Mouse (Mus musculus): ENCODE measurements at regions not wholly inside any gene's neighbourhood (a gene's known extent, or its start where the extent isn't known, plus 50 kb on each side); places are given as distances from the start of the nearest gene placed in this dataset.

DNA sequence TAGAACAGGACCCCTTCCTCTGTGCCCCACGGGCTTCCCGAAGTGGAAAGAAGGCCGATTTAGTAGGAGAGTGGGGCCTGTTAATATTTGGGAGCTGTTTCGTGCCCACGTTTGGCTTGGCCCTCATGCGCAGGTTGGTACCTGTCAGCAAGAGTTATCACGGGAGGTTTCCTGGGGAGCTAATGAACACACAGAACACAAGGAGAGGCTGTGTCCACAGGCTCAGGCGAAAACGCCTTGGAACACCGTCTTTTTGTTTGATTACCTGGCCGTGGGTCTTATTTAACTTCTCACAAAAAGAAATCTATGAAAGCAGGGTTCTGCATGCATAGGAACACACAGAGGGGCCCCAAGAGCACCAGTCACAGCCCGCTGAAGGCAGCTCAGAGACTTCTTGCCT is 175.8 kb downstream of the Thbs2 start:
- no peak overlapping the region for H3K27ac ChIP-seq
- H3K9ac ChIP-seq (replicated peaks; ENCODE audit: low read length), result no peak overlapping the region
- H3K9me3 ChIP-seq (ENCODE audit: low read length), result no peaks in the 10 kb centered on the region
- no peak for ATAC-seq
- no peaks in the 10 kb centered on the region for H3K36me3 ChIP-seq (ENCODE audit: insufficient read depth, low read length)
- DNase-seq (ENCODE audit: low spot score), result no peak
- WGBS, result 83% methylated on average over 12 of the region's 12 CpGs
- H3K4me3 ChIP-seq (ENCODE audit: low read length), result no peak overlapping the region
- no peak overlapping the region for H3K4me2 ChIP-seq (ENCODE audit: low read depth, low read length)
- H3K27me3 ChIP-seq (ENCODE audit: insufficient read depth, low read length), result no peaks in the 10 kb centered on the region
- H3K4me1 ChIP-seq (ENCODE audit: insufficient read depth, low read length), result no peaks in the 10 kb centered on the region
- no peak for TF ChIP-seq CTCF (IDR thresholded peaks at IDR 0.05; ENCODE audit: low read depth)

DNA sequence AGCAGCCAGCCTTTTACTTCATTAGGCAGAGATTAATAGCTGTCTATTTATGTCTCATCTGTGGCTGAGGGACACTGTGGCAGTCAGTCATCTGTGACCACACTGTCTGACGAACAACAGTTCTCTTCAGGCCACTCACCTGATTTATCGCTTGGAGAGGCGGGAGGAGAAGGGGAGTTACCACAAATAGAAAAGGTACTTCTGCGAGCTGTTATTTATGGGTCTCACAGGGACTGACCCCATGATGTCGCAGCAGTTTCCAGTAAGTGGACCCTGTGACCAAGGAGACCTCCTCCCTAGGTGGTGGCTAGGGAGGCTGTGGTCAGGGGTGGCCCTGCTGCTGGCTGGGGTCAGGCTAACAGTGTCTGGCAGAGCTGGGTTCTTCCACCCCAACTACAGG is 176.7 kb downstream of the Thbs2 start:
- WGBS, result 67% methylated on average over 5 of the region's 5 CpGs
- DNase-seq (ENCODE audit: low spot score) (no peak), ATAC-seq (no peak)
- Histone ChIP-seq H3K27ac (no peak overlapping the region), H3K9ac (replicated peaks; ENCODE audit: low read length) (no peak overlapping the region), H3K4me1 (ENCODE audit: insufficient read depth, low read length) (no peaks in the 10 kb centered on the region), H3K4me3 (ENCODE audit: low read length) (no peak overlapping the region), H3K9me3 (ENCODE audit: low read length) (no peaks in the 10 kb centered on the region), H3K4me2 (ENCODE audit: low read depth, low read length) (no peak overlapping the region), H3K27me3 (ENCODE audit: insufficient read depth, low read length) (no peaks in the 10 kb centered on the region), H3K36me3 (ENCODE audit: insufficient read depth, low read length) (no peaks in the 10 kb centered on the region)
- TF ChIP-seq CTCF (IDR thresholded peaks at IDR 0.05; ENCODE audit: low read depth), result no peak

DNA sequence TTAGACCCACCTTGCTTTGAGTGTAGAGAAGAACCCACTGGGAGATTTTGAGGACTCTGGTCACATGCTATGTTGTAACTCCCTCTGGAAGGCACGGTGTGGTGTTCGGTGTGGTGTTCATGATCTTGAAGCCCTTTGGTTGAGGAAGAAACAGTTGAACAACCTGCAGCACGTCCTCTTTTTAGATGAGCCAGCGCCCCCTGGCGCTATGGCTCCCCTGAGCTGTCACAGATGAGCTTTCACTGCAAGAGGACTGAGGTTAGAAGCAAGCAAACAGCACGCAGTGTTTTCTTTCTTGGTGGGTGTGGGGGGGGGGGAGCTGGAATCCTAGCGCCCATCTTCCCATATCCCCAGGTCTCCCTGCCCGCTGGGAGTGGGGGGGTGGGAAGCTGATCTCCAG is 177.9 kb downstream of the Thbs2 start:
- peak; percentile 57 for ATAC-seq
- Histone ChIP-seq H3K27me3 (ENCODE audit: insufficient read depth, low read length) (no peaks in the 10 kb centered on the region), H3K36me3 (ENCODE audit: insufficient read depth, low read length) (no peaks in the 10 kb centered on the region), H3K9ac (replicated peaks; ENCODE audit: low read length) (no peak overlapping the region), H3K9me3 (ENCODE audit: low read length) (no peaks in the 10 kb centered on the region), H3K27ac (no peak overlapping the region), H3K4me1 (ENCODE audit: insufficient read depth, low read length) (no peaks in the 10 kb centered on the region), H3K4me3 (ENCODE audit: low read length) (no peak overlapping the region), H3K4me2 (ENCODE audit: low read depth, low read length) (no peak overlapping the region)
- 23% methylated on average over 8 of the region's 8 CpGs for WGBS
- peak; percentile 86 for DNase-seq (ENCODE audit: low spot score)
- peak; percentile 84 for TF ChIP-seq CTCF (IDR thresholded peaks at IDR 0.05; ENCODE audit: low read depth)

DNA sequence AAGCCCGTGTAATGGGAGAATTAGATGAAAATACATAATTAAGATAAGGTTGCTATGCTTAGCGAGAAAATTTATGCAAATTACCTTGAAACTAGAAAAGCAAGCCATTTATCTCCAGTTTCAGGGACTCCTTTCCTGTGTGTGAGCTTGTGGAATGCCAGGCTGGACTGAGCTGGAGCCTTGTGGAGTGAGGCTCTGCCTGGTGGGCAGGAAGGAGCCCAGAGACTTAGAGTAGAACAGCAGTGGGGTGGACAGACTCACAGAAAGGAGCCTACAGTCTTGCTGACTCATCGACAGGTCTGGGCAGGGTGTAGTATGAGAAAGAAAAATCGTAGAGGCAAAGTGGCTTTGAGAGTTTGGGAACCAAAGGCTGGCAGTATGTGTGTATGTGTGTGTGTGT is 180.6 kb downstream of the Thbs2 start:
- no peak for DNase-seq (ENCODE audit: low spot score)
- H3K9me3 ChIP-seq (ENCODE audit: low read length), result no peaks in the 10 kb centered on the region
- no peak overlapping the region for H3K4me2 ChIP-seq (ENCODE audit: low read depth, low read length)
- H3K4me1 ChIP-seq (ENCODE audit: insufficient read depth, low read length), result no peaks in the 10 kb centered on the region
- WGBS, result 83% methylated on average over 4 of the region's 4 CpGs
- H3K27me3 ChIP-seq (ENCODE audit: insufficient read depth, low read length), result no peaks in the 10 kb centered on the region
- no peak overlapping the region for H3K27ac ChIP-seq
- H3K4me3 ChIP-seq (ENCODE audit: low read length), result no peak overlapping the region
- H3K36me3 ChIP-seq (ENCODE audit: insufficient read depth, low read length), result no peaks in the 10 kb centered on the region
- H3K9ac ChIP-seq (replicated peaks; ENCODE audit: low read length), result no peak overlapping the region
- no peak for ATAC-seq
- TF ChIP-seq CTCF (IDR thresholded peaks at IDR 0.05; ENCODE audit: low read depth), result no peak

DNA sequence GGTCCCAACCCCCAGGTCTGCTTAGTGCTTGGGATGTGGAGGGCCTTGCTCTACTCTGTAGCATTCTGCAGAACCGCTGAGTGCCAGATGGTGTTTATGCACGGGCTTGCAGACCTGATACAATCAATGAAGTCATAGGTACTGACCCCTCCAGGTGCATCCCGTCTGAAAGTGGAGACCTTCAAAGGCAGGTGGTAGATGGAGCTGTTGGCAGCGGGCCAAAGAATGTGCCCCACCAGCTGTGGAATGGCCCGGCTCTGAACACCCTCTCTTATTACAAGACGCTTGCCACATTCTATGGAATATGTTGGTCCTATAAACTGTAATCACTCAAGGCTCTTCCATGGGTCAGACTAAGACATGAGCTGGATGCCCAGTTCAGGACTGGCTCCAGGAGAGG is 183.5 kb downstream of the Thbs2 start:
- Histone ChIP-seq H3K4me3 (ENCODE audit: low read length) (no peak overlapping the region), H3K27me3 (ENCODE audit: insufficient read depth, low read length) (no peaks in the 10 kb centered on the region), H3K9me3 (ENCODE audit: low read length) (no peaks in the 10 kb centered on the region), H3K36me3 (ENCODE audit: insufficient read depth, low read length) (no peaks in the 10 kb centered on the region), H3K27ac (no peak overlapping the region), H3K4me1 (ENCODE audit: insufficient read depth, low read length) (no peaks in the 10 kb centered on the region), H3K4me2 (ENCODE audit: low read depth, low read length) (no peak overlapping the region), H3K9ac (replicated peaks; ENCODE audit: low read length) (no peak overlapping the region)
- WGBS, result 63% methylated on average over 6 of the region's 6 CpGs
- no peak for ATAC-seq
- TF ChIP-seq CTCF (IDR thresholded peaks at IDR 0.05; ENCODE audit: low read depth), result no peak
- DNase-seq (ENCODE audit: low spot score), result no peak

DNA sequence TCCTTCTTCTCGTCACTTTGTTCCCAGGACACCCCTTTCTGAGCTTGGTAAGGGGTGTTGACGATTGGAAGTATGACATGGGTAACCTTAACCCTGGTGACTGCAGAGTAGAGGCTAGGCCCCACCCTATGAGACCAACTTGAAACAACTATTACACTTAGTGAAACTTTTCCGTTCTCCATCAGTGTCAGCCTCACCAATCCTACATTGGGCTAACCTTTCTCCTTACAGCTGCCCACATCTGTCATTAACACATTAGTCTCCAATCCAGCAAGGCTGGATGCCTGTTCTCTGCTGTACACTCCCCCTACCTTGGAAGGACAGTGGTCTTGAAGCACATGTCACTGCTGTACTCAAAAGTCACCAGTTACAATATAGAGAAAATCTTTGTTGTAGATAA is 186.9 kb downstream of the Thbs2 start:
- 89% methylated on average over 3 of the region's 3 CpGs for WGBS
- Histone ChIP-seq H3K4me3 (ENCODE audit: low read length) (no peak overlapping the region), H3K4me2 (ENCODE audit: low read depth, low read length) (no peak overlapping the region), H3K36me3 (ENCODE audit: insufficient read depth, low read length) (no peaks in the 10 kb centered on the region), H3K9ac (replicated peaks; ENCODE audit: low read length) (no peak overlapping the region), H3K27ac (no peak overlapping the region), H3K27me3 (ENCODE audit: insufficient read depth, low read length) (no peaks in the 10 kb centered on the region), H3K9me3 (ENCODE audit: low read length) (no peaks in the 10 kb centered on the region), H3K4me1 (ENCODE audit: insufficient read depth, low read length) (no peaks in the 10 kb centered on the region)
- ATAC-seq (no peak), DNase-seq (ENCODE audit: low spot score) (no peak)
- TF ChIP-seq CTCF (IDR thresholded peaks at IDR 0.05; ENCODE audit: low read depth), result no peak

DNA sequence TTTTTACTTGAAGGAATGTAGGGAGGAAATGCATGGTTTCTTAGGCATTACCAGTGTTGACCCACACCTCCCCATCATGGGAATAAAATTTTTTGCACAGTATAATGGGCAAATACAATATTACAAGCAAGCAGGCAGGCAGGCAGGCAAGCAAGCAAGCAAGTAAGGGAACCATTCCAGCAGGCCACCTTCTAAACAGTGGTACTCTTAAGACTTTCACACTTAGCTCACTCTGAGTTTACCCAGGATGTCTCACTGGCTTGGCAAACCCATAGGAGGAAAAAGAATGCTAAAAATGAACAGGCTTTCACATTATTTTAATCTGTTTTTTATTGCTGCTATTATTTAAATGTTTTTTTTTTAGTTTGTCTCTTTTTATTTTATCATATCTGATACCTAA is 187.9 kb downstream of the Thbs2 start:
- no peak for TF ChIP-seq CTCF (IDR thresholded peaks at IDR 0.05; ENCODE audit: low read depth)
- no peaks in the 10 kb centered on the region for H3K9me3 ChIP-seq (ENCODE audit: low read length)
- H3K27me3 ChIP-seq (ENCODE audit: insufficient read depth, low read length), result no peaks in the 10 kb centered on the region
- no peak overlapping the region for H3K27ac ChIP-seq
- ATAC-seq, result no peak
- no peak overlapping the region for H3K9ac ChIP-seq (replicated peaks; ENCODE audit: low read length)
- no peak for DNase-seq (ENCODE audit: low spot score)
- H3K36me3 ChIP-seq (ENCODE audit: insufficient read depth, low read length), result no peaks in the 10 kb centered on the region
- H3K4me3 ChIP-seq (ENCODE audit: low read length), result no peak overlapping the region
- H3K4me2 ChIP-seq (ENCODE audit: low read depth, low read length), result no peak overlapping the region
- H3K4me1 ChIP-seq (ENCODE audit: insufficient read depth, low read length), result no peaks in the 10 kb centered on the region

All from hindbrain, postnatal 0 days (tissue).